Mouse (Mus musculus): ENCODE results near the gene Suv39h1. TPM values are rescaled to one million over a fixed set of nuclear protein-coding genes. Genes with fewer than 3 reads are reported as not detected.

The Suv39h1 gene
- 52.8 and 56.5 TPM in 2 replicates for polyA plus RNA-seq (2012; rRNA removed)

DNA sequence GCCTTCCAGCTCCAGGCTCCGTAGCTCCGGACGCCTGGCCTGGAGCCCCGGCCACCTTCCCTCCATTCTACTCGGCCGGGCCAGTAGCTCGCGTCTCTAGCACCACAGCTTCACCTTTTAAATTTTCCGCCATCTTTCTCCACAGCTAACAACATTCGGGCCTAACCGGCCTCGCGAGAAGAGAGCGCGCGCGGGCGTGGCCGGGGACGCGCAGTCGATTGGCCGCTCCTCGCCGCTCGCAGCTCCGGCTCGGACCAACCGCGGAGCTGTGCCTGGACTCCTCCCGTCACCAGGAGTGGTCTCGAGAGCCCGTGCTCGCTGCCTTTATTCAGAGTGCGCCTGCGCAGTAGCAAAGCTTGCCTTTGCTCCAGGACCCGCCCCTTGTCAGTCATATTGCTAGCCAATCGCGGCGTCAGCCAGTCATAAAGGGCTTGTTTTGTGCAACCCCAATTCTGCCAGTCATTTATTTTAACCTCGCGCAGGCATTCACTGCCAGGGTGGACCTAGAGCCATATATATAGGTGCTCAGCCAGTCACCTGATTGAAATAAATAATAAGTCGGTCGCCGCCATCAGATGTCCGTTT is at the start of gene Suv39h1:
Gene Suv39h1 (minus strand): TSS at position 331 of the 585 bp plus-strand sequence.

DNA sequence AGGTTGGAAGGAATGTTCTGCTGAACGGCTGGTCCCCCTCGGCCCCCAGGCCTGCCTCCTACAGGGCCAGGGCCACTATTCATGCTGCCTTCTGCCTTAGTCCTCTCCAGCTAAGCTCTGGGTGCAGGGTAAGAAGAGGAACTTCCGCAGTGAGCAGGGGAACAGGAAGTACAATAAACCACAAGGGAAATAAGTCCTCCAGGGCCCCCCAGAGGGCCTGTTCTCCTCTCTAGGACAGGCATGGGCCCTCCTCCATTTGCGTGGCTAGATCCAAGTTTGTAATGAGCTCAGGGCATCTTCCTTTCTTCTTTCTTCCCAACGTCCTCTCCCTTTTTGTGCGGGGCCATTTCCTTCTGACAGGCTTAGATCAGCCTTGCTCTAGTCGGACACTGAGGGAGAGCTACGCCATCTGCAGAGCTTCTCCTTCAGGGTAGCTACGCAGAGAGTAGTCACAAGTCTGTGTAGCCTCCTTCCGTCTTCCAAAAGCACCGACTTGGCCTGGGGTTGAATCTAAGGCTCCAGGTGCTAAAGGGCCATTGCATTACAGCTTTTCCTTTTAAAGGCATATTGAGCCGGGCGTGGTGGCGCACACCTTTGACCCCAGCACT is 15.9 kb upstream of the Suv39h1 start, which contains the start of gene Was:
Gene Was (minus strand): TSS at position 153 of the 608 bp plus-strand sequence.

DNA sequence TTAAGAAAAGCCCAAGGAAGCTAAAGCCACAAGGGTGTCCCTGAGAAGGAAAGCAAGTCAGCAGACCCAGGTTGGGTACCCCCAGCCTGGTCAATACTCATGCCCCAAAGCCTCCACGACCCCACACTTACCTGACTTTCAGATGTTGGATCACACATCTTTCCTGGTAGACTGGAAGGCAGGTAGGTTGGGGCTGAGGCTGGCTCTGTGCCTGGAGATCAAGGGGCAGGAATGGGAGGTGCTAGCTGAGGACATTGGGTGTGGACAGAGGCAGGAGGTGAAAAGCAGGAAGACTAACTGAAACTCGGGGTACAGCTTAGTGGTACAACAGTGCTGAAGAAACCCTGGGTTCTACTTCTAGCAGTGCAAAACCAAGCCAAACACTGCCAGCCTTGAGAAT is 56.3 kb downstream of the Suv39h1 start, which contains the start of gene Glod5:
Gene Glod5 (minus strand): TSS at position 207 of the 400 bp plus-strand sequence.

Other genes with a start within 250 kb of the Suv39h1 start
- 59.6 and 60.4 TPM in 2 replicates for gene Otud5, start 233.4 kb downstream of the Suv39h1 start, polyA plus RNA-seq (2012; rRNA removed)
- 19.7 and 20.8 TPM in 2 replicates for gene Pim2, start 196.5 kb downstream of the Suv39h1 start, polyA plus RNA-seq (2012; rRNA removed)
- gene Slc35a2, start 190.7 kb downstream of the Suv39h1 start, polyA plus RNA-seq (2012; rRNA removed) = 41.6 and 47.2 TPM in 2 replicates
- 217 and 234 TPM in 2 replicates for gene Pqbp1, start 175.5 kb downstream of the Suv39h1 start, polyA plus RNA-seq (2012; rRNA removed)
- 55.3 and 58.3 TPM in 2 replicates for gene Timm17b, start 175.4 kb downstream of the Suv39h1 start, polyA plus RNA-seq (2012; rRNA removed)
- gene Gm10491, start 166.9 kb downstream of the Suv39h1 start, polyA plus RNA-seq (2012; rRNA removed) = not detected in 2 replicates
- not detected in 2 replicates for gene Gm10490, start 165.2 kb downstream of the Suv39h1 start, polyA plus RNA-seq (2012; rRNA removed)
- 65.2 and 75.6 TPM in 2 replicates for gene Pcsk1n, start 154.9 kb downstream of the Suv39h1 start, polyA plus RNA-seq (2012; rRNA removed)
- 0.15 and 0.21 TPM in 2 replicates for gene Eras, start 146.2 kb downstream of the Suv39h1 start, polyA plus RNA-seq (2012; rRNA removed)
- 111 and 113 TPM in 2 replicates for gene Hdac6, start 126.9 kb downstream of the Suv39h1 start, polyA plus RNA-seq (2012; rRNA removed)
- gene Gata1, start 96.7 kb downstream of the Suv39h1 start, polyA plus RNA-seq (2012; rRNA removed) = 0.33 and 0.34 TPM in 2 replicates
- 0.26 and 0.44 TPM in 2 replicates for gene Glod5, start 56.3 kb downstream of the Suv39h1 start, polyA plus RNA-seq (2012; rRNA removed)
- gene Was, start 15.7 kb upstream of the Suv39h1 start, polyA plus RNA-seq (2012; rRNA removed) = 1.0 and 1.1 TPM in 2 replicates
- gene Wdr13, start 58.1 kb upstream of the Suv39h1 start, polyA plus RNA-seq (2012; rRNA removed) = 193 and 209 TPM in 2 replicates
- gene Rbm3, start 71.1 kb upstream of the Suv39h1 start, polyA plus RNA-seq (2012; rRNA removed) = 462 and 530 TPM in 2 replicates
- 24.0 and 24.2 TPM in 2 replicates for gene Tbc1d25, start 101.4 kb upstream of the Suv39h1 start, polyA plus RNA-seq (2012; rRNA removed)
- gene Ebp, start 118.8 kb upstream of the Suv39h1 start, polyA plus RNA-seq (2012; rRNA removed) = 20.1 and 22.0 TPM in 2 replicates
- 91.0 and 101 TPM in 2 replicates for gene Porcn, start 131.8 kb upstream of the Suv39h1 start, polyA plus RNA-seq (2012; rRNA removed)
- gene Ftsj1, start 177.6 kb upstream of the Suv39h1 start, polyA plus RNA-seq (2012; rRNA removed) = 42.2 and 45.3 TPM in 2 replicates
- 25.6 and 27.5 TPM in 2 replicates for gene Slc38a5, start 196.4 kb upstream of the Suv39h1 start, polyA plus RNA-seq (2012; rRNA removed)

Data from central nervous system, embryonic 14 days (tissue).